Mouse (Mus musculus) megakaryocyte, embryonic 14.5 days (primary cell): ENCODE measurements around the gene Epb41.

ENCODE experiments used
- FLI1 ChIP-seq: IDR thresholded peaks from 2 replicates; pipeline ENCODE4 v1.6.1; 2012; ENCODE audit warnings: low read length, inconsistent platforms, mixed read lengths
- GATA1 ChIP-seq: IDR thresholded peaks from 3 replicates; pipeline ENCODE4 v1.6.1; 2012; ENCODE audit warnings: mixed read lengths, low read length, inconsistent platforms, borderline replicate concordance

DNA sequence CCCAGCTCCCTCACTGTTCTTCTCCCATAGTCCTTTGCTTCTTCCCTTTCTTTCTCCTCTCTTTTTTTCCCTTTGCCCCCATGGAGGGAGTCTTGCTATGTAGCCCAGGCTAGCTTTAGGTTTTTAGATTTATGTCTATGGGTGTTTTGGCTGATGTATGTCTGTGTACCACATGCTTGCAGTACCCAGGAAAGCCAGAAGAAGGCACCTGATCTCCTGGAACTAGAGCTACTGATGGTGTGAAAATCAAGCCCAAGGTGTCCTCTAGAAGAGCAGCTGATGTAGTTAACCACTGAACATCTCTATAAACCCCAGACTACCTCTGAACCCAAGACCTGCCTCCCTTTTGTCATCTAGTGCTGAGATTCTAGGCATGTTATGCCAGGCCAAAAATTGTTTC is 93.4 kb downstream of the Epb41 start:
- TF ChIP-seq GATA1 = no peak
- TF ChIP-seq FLI1 = no peak
